Mouse (Mus musculus) spleen, postnatal 10 days (tissue): ENCODE measurements around the gene Tpst1.

ENCODE experiments used
- DNase-seq, 2 experiments: peaks; one replicate each; pipeline ENCODE4 v3.0.0; 2021 to 2022; ENCODE audit warnings: low spot score in 2 of 2

The Tpst1 gene

GRCm38 (mm10) chr5:130185312-130185711, 112.2 kb downstream of the Tpst1 start:
- DNase-seq, result no peak
